Mouse (Mus musculus): ENCODE results near the gene 4922502D21Rik.

- TF ChIP-seq CTCF (IDR thresholded peaks at IDR 0.05; ENCODE audit: low read depth, low read length): no peak
- no peak for TF ChIP-seq POLR2A (IDR thresholded peaks at IDR 0.05; ENCODE audit: borderline replicate concordance, low read depth, low read length)
Measured at GRCm38 (mm10) chr6:129363942-129364341, 32.3 kb upstream of the 4922502D21Rik start.
